Mouse (Mus musculus): ENCODE measurements at regions not wholly inside any gene's neighbourhood (a gene's known extent, or its start where the extent isn't known, plus 50 kb on each side); places are given as distances from the start of the nearest gene placed in this dataset.

GRCm38 (mm10) chr7:58557535-58557934 is 98.4 kb upstream of the Atp10a start:
- no peak for DNase-seq (ENCODE audit: low spot score)

GRCm38 (mm10) chr7:58568807-58569206 is 87.2 kb upstream of the Atp10a start:
- DNase-seq (ENCODE audit: low spot score): no peak

GRCm38 (mm10) chr7:58584241-58584820 is 71.6 kb upstream of the Atp10a start:
- peak; percentile 72 for DNase-seq (ENCODE audit: low spot score)

- DNase-seq (ENCODE audit: low spot score): no peak
Measured at GRCm38 (mm10) chr7:58585626-58586256, 70.2 kb upstream of the Atp10a start.

- no peak for DNase-seq (ENCODE audit: low spot score)
Measured at GRCm38 (mm10) chr7:58595951-58596350, 60.0 kb upstream of the Atp10a start.

Measured in retina, embryonic 14.5 days (tissue).